In the genomic region with DNA sequence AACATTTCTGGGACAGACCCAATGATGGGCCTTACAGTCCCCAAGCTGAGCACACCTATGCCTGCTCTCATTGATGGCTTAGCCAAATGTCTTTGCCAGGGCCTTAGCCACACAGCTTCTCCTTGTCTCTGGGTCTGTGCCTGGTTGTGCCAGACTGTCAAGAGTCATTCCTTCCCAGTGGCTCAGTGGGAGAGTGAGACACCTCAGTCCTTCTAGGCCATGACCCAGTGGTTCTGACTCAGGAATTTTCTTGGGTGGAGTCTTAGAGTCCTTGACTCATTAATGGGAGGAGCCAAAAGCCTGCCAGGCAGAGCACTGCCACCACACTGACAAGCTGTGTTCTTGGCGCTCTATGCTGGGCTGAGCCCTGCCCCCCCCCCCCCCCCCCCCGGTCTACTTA, we compare ENCODE assay signal across 12 mouse cellular contexts.
DNase-seq lines count a peak whose midpoint lies in the region; ATAC-seq and TF ChIP-seq lines count a peak whose summit lies in the region.
"Had no signal": no experiment of that assay in that cellular context is flagged by ENCODE, and none has a peak within 500 bp of the region (broad histone marks: within the 10 kb centered on the region; RNA-seq: fewer than 3 reads in every experiment).

No protein-coding gene starts in this region.

- 0 out of 2 replicates have a peak overlapping the region, but pooled peaks have one; percentile 24 for H3K27ac ChIP-seq in cerebellum, adult 2 months (ENCODE audit: insufficient read depth, low read length)
- no peak overlapping the region for H3K27ac ChIP-seq in liver, embryonic 13.5 days
- H3K27ac ChIP-seq in liver, embryonic 11.5 days (ENCODE audit: low read depth, low read length): no peak overlapping the region
- no peak overlapping the region; the same call in 1 of the 2 replicates for H3K27ac ChIP-seq in stomach, postnatal 0 days (replicated peaks)
- H3K27ac ChIP-seq: embryonic facial prominence, embryonic 12.5 days; midbrain, embryonic 15.5 days had no signal

- no peak for TF ChIP-seq POLR2A in cerebellum, adult 2 months (IDR thresholded peaks at IDR 0.05; ENCODE audit: borderline replicate concordance, insufficient read depth, low read length)

- 35% methylated on average over 2 of the region's 2 CpGs for WGBS in cerebellum, adult 2 months
- WGBS in liver, embryonic 13.5 days (ENCODE audit: insufficient replicate concordance): 27% methylated on average over 2 of the region's 2 CpGs
- WGBS in liver, embryonic 11.5 days: 82% methylated on average over 1 of the region's 2 CpGs
- WGBS in stomach, postnatal 0 days: 58% methylated on average over 2 of the region's 2 CpGs

- H3K9me3 ChIP-seq in liver, embryonic 13.5 days (replicated peaks): no peaks in the 10 kb centered on the region
- H3K9me3 ChIP-seq in liver, embryonic 11.5 days (ENCODE audit: control insufficient read depth, low read length): no peaks in the 10 kb centered on the region
- H3K9me3 ChIP-seq in stomach, postnatal 0 days (ENCODE audit: control insufficient read depth, low read length): no peaks in the 10 kb centered on the region
- H3K9me3 ChIP-seq: embryonic facial prominence, embryonic 12.5 days; midbrain, embryonic 15.5 days had no signal

- H3K9ac ChIP-seq in liver, embryonic 13.5 days: no peak overlapping the region
- H3K9ac ChIP-seq in liver, embryonic 11.5 days (ENCODE audit: low read depth, low read length): no peak overlapping the region
- no peak overlapping the region for H3K9ac ChIP-seq in stomach, postnatal 0 days (ENCODE audit: low read length)
- H3K9ac ChIP-seq: embryonic facial prominence, embryonic 12.5 days; midbrain, embryonic 15.5 days had no signal

- H3K36me3 ChIP-seq in liver, embryonic 13.5 days: peaks cover 5% of the 10 kb centered on the region; the same call in 1 of the 2 replicates
- H3K36me3 ChIP-seq in liver, embryonic 11.5 days (ENCODE audit: control insufficient read depth, insufficient read depth, low read length): peaks cover 2% of the 10 kb centered on the region; the same call in 1 of the 2 replicates
- H3K36me3 ChIP-seq in stomach, postnatal 0 days (ENCODE audit: control insufficient read depth, insufficient read depth, low read length): peaks cover 3% of the 10 kb centered on the region

- no peak overlapping the region for H3K4me2 ChIP-seq in liver, embryonic 13.5 days
- H3K4me2 ChIP-seq in liver, embryonic 11.5 days: no peak overlapping the region
- H3K4me2 ChIP-seq in stomach, postnatal 0 days (replicated peaks; ENCODE audit: low read depth): no peak overlapping the region
- H3K4me2 ChIP-seq: embryonic facial prominence, embryonic 12.5 days; midbrain, embryonic 15.5 days had no signal

- no peak overlapping the region for H3K4me3 ChIP-seq in cerebellum, adult 2 months (replicated peaks; ENCODE audit: insufficient read depth, low read depth, low read length)
- H3K4me3 ChIP-seq in liver, embryonic 13.5 days (replicated peaks): no peak overlapping the region
- no peak overlapping the region for H3K4me3 ChIP-seq in liver, embryonic 11.5 days (ENCODE audit: low read depth, low read length)
- H3K4me3 ChIP-seq in stomach, postnatal 0 days (ENCODE audit: low read depth, low read length): no peak overlapping the region
- H3K4me3 ChIP-seq: embryonic facial prominence, embryonic 12.5 days; midbrain, embryonic 15.5 days had no signal

- ATAC-seq in liver, embryonic 13.5 days (ENCODE audit: low read depth): peak; percentile 50; the same call in 1 of the 2 replicates
- no peak for ATAC-seq in liver, embryonic 11.5 days (replicated peaks; ENCODE audit: low FRiP score)
- peak; percentile 90 for ATAC-seq in stomach, postnatal 0 days (ENCODE audit: low FRiP score, low TSS enrichment)
- ATAC-seq: midbrain, embryonic 15.5 days had no signal

- DNase-seq in cerebellum, adult 2 months: peak; percentile 54 to 68
- no peak for DNase-seq in cerebellum, adult 11 months
- no peak for DNase-seq in liver, embryonic 13.5 days
- DNase-seq in liver, embryonic 11.5 days (ENCODE audit: low spot score): no peak
- peak; percentile 56 to 63 for DNase-seq in cerebellum, postnatal 10 days
- peak; percentile 48 for DNase-seq in stomach, postnatal 0 days (ENCODE audit: low spot score)
- no peak for DNase-seq in heart, postnatal 4 days
- DNase-seq in left cerebral cortex, adult 9 months (ENCODE audit: low spot score in 2 of 2): no peak
- DNase-seq: gastrocnemius, postnatal 14 days; heart, postnatal 36 days had no signal

- no peak for TF ChIP-seq CTCF in cerebellum, adult 2 months (IDR thresholded peaks at IDR 0.05; ENCODE audit: borderline replicate concordance, insufficient read depth, low read depth, low read length)
- TF ChIP-seq CTCF in stomach, postnatal 0 days (IDR thresholded peaks at IDR 0.05; ENCODE audit: low read depth): no peak

- peaks cover 32% of the 10 kb centered on the region for H3K4me1 ChIP-seq in cerebellum, adult 2 months (ENCODE audit: control insufficient read depth, insufficient read depth, low read length)
- H3K4me1 ChIP-seq in liver, embryonic 13.5 days (replicated peaks): no peaks in the 10 kb centered on the region
- no peaks in the 10 kb centered on the region for H3K4me1 ChIP-seq in liver, embryonic 11.5 days (replicated peaks; ENCODE audit: control insufficient read depth, insufficient read depth, low read length)
- H3K4me1 ChIP-seq in stomach, postnatal 0 days (replicated peaks; ENCODE audit: control insufficient read depth, insufficient read depth): no peaks in the 10 kb centered on the region
- H3K4me1 ChIP-seq: embryonic facial prominence, embryonic 12.5 days had no signal

- TF ChIP-seq EP300 in stomach, postnatal 0 days (optimal IDR thresholded peaks at IDR 0.05): no peak

- no peaks in the 10 kb centered on the region for H3K27me3 ChIP-seq in cerebellum, adult 2 months (ENCODE audit: control insufficient read depth, insufficient read depth, low read length)
- H3K27me3 ChIP-seq in liver, embryonic 13.5 days: no peaks in the 10 kb centered on the region
- H3K27me3 ChIP-seq in liver, embryonic 11.5 days (replicated peaks; ENCODE audit: control insufficient read depth, insufficient read depth, low read length): no peaks in the 10 kb centered on the region
- H3K27me3 ChIP-seq in stomach, postnatal 0 days (ENCODE audit: control insufficient read depth, insufficient read depth, low read length): no peaks in the 10 kb centered on the region
- H3K27me3 ChIP-seq: embryonic facial prominence, embryonic 12.5 days; midbrain, embryonic 15.5 days had no signal

Comparison
In these comparisons a context has a peak if more than half of its experiments do, and no peak if none do; other contexts are left out.
1. DNase-seq: peak in cerebellum, adult 2 months (2 of 2), cerebellum, postnatal 10 days (2 of 2) and stomach, postnatal 0 days (single experiment); none in cerebellum, adult 11 months (single experiment), liver, embryonic 13.5 days (single experiment), liver, embryonic 11.5 days (single experiment), heart, postnatal 4 days (single experiment) and left cerebral cortex, adult 9 months (0 of 2).